Mouse (Mus musculus) layer of hippocampus, adult 2 months (tissue): ENCODE results near the gene Fut11. TPM values are rescaled to one million over a fixed set of nuclear protein-coding genes. Genes with fewer than 3 reads are reported as not detected.

Source experiments
- DNase-seq, 2 experiments: peaks; one replicate each; pipeline ENCODE4 v3.0.0; 2022; ENCODE audit warnings: low spot score in 2 of 2
- H3K27ac ChIP-seq: fragments of 200-600 bp; 2 replicates; pipeline ENCODE4 v1.8.1; 2022
- H3K4me3 ChIP-seq: fragments of 200-600 bp; 2 replicates; pipeline ENCODE4 v1.8.1; 2022; ENCODE audit warnings: mild to moderate bottlenecking
- CTCF ChIP-seq: fragments of 200-600 bp; conservative IDR thresholded peaks from 2 replicates; pipeline ENCODE4 v1.8.1; 2022; ENCODE audit warnings: antibody characterized with exemption, mild to moderate bottlenecking, moderate library complexity
- long read RNA-seq, 2 experiments: library from polyadenylated mRNA; stranded (forward); transcript quantifications; one replicate each; pipeline ENCODE4 v2.0.0; 2021; ENCODE audit warnings: borderline mapping rate in 2 of 2
- total RNA-seq, 2 experiments: library from RNA; stranded (reverse); gene quantifications; 2 replicates each; pipeline ENCODE4 v1.2.3; 2021

Fut11 gene
- total RNA-seq, result 10 to 100 TPM; 14.8 to 15.5 TPM
- long read RNA-seq, experiment 1, full-length matches to known transcripts, result 9 of 14 reads
- long read RNA-seq, experiment 1, partial matches to known transcripts, result 0 of 14 reads
- long read RNA-seq, experiment 1, other reads (novel, unspliced or antisense), result 5 of 14 reads
- long read RNA-seq, experiment 2, full-length matches to known transcripts, result 14 of 15 reads
- long read RNA-seq, experiment 2, partial matches to known transcripts, result 0 of 15 reads
- long read RNA-seq, experiment 2, other reads (novel, unspliced or antisense), result 1 of 15 reads

- H3K4me3 ChIP-seq, result peak within 1 kb of the TSS; percentile 100
- TF ChIP-seq CTCF, result no peak; the same call in 1 of the 2 replicates
- peak; percentile 86 to 88 for DNase-seq
- peak within 1 kb of the TSS; percentile 92 for H3K27ac ChIP-seq
Observed at GRCm38 (mm10) chr14:20694884-20695760, at the start of gene Fut11. Fut11 (plus strand) TSS chr14:20694968.

GRCm38 (mm10) chr14:20645547-20645946 lies 49.2 kb upstream of the Fut11 start:
- peak; percentile 43 for TF ChIP-seq CTCF
- Histone ChIP-seq H3K4me3 (no peak overlapping the region), H3K27ac (no peak overlapping the region)

GRCm38 (mm10) chr14:20646381-20646780 lies 48.4 kb upstream of the Fut11 start:
- no peak for TF ChIP-seq CTCF
- H3K27ac ChIP-seq, result no peak overlapping the region
- no peak overlapping the region for H3K4me3 ChIP-seq
- no peak for DNase-seq

More at GRCm38 (mm10) chr14:20645547-20645946, 49.2 kb upstream of the Fut11 start:
- DNase-seq, result no peak

GRCm38 (mm10) chr14:20651000-20651399 lies 43.8 kb upstream of the Fut11 start:
- no peak for TF ChIP-seq CTCF
- Histone ChIP-seq H3K4me3 (no peak overlapping the region), H3K27ac (no peak overlapping the region)
- no peak for DNase-seq

- Histone ChIP-seq H3K27ac (no peak overlapping the region), H3K4me3 (no peak overlapping the region)
- no peak for DNase-seq
- no peak for TF ChIP-seq CTCF
Observed at GRCm38 (mm10) chr14:20651722-20652256, 43.0 kb upstream of the Fut11 start.

GRCm38 (mm10) chr14:20654690-20655421 lies 39.9 kb upstream of the Fut11 start:
- DNase-seq, result no peak
- Histone ChIP-seq H3K27ac (no peak overlapping the region), H3K4me3 (no peak overlapping the region)
- TF ChIP-seq CTCF, result no peak

- DNase-seq, result no peak
- Histone ChIP-seq H3K4me3 (no peak overlapping the region), H3K27ac (no peak overlapping the region)
- no peak for TF ChIP-seq CTCF
Observed at GRCm38 (mm10) chr14:20655731-20656130, 39.0 kb upstream of the Fut11 start.

GRCm38 (mm10) chr14:20656361-20656760 lies 38.4 kb upstream of the Fut11 start, which contains the start of gene Myoz1:
Myoz1 (minus strand) TSS chr14:20656540.
- DNase-seq, result no peak
- TF ChIP-seq CTCF, result no peak
- H3K4me3 ChIP-seq, result no peak within 1 kb of the TSS
- no peak within 1 kb of the TSS for H3K27ac ChIP-seq

- Histone ChIP-seq H3K4me3 (no peak overlapping the region), H3K27ac (no peak overlapping the region)
- peak; percentile 67 to 68 for DNase-seq
- TF ChIP-seq CTCF, result peak; percentile 92
Observed at GRCm38 (mm10) chr14:20658326-20658725, 36.4 kb upstream of the Fut11 start.

- H3K27ac ChIP-seq, result no peak overlapping the region
- no peak overlapping the region for H3K4me3 ChIP-seq
- no peak for TF ChIP-seq CTCF
- DNase-seq, result no peak
Observed at GRCm38 (mm10) chr14:20658902-20659301, 35.9 kb upstream of the Fut11 start.

GRCm38 (mm10) chr14:20659687-20660086 lies 35.1 kb upstream of the Fut11 start:
- Histone ChIP-seq H3K4me3 (no peak overlapping the region), H3K27ac (no peak overlapping the region)
- TF ChIP-seq CTCF, result no peak
- no peak for DNase-seq

GRCm38 (mm10) chr14:20660827-20661660 lies 33.7 kb upstream of the Fut11 start:
- Histone ChIP-seq H3K27ac (peak overlapping the region; percentile 98), H3K4me3 (peak overlapping the region; percentile 92)
- TF ChIP-seq CTCF, result peak; percentile 89
- DNase-seq, result peak; percentile 95 to 96
